Mouse (Mus musculus): ENCODE measurements around the gene Cwc27.

Cwc27 gene

DNA sequence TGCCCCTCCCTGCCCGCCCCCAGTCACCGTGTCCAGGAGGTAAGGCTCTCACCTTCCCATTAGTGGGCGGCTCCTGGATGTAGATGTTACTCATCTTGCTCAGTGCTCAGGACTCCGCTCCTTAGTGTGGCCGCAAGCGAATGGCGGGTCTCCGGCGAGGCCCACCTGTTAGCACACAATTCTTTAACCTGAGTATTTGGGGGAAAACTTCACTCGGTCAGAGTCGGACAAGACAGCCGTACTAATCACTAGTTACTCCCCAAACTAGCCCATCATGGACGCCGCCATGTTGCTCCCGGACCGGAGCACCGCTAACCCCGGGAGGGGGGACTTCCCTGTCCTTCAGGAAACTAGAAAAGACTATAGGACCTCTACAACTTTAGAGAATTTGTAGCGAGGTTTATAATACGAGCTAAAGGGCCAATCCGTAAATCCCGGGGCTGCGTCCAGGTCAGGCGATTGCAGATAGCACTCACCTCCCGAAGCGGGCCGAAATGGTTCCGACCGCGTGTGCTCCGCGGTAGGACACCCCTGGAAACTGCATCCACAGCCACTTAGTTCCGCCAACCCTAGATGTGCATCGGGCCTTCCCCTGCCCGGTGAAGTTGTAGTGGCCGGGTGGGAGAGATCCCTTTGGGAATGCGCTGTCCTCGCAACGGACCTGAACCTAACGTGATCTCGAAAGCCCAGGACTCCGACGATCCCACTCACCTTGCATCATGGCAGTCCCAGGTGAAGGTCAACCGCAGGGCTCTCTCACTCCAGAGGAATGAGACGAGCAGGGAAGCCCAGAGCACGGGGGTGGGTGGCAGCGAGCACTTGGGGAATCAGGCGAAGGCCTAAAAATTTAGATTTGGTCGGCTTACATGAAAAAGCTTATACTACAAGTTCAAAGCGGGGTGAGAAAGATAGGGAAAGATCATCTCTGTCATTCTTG lies at the start of gene Cwc27:
TSS of gene Cwc27 (minus strand) at position 508 of the 937 bp plus-strand sequence.
- peak; percentile 85 to 86 for DNase-seq

DNA sequence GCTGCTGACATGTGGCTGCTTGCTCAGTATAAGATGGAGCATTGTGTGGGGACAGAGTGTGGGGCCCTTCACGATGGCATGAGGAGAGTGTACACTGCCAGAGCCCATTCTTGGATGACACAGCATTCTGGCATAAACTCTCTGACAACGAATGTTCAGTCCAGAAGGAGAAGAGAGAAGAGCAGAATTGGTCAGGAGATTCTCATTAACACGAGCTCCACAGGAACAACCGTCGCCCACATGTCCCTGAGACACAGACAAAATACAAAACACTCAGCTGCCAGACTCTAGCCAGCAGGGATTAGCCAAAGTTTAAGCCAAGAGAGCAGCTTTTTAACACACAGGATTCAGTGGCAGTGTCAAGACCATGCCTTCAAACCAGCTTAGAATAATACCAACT lies 49.8 kb upstream of the Cwc27 start:
- DNase-seq = peak; percentile 64 to 68

DNA sequence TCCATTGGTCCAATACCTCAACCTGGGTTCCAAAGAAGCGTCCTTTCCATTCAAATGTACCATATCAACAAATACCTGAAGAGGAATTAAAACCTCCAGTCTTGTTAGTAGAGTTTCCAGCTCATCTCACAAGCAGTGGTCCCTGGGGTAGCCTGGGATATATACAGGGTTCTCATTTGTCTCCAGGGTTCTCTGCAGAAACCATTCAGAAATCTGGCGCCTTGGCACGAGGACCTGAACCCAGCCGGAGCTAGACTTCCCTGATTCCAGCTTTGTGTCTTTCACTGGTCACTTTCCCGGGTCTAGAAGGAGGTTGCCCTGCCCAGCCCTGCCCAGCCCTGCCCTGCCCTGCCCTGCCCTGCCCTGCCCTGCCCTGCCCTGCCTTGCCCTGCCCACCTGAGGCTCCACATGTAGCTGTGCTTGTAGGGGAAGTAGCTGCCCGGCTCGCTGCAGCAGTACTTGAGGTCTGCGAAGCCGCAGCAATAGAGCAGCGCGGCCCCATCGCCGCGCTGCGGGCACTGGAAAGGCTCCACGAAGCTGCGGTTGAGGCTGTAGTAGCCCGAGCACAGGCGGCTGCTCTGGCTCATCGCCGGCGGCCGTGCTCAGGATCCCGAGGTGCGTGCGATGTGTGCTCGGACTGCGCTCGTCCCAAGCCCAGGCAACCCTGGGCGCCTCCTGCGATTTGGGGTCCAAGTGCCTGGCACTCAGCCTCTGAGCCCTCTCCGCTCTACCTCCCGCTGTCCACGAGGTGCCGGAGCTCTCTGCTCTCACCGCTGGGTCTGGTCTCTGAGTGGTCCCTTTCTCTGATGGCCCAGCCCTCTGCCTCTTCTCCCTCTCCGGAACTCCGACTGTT lies 46.4 kb upstream of the Cwc27 start, which contains the start of gene Shisal2b:
TSS of gene Shisal2b (minus strand) at position 767 of the 853 bp plus-strand sequence.
- DNase-seq = peak; percentile 80 to 85

DNA sequence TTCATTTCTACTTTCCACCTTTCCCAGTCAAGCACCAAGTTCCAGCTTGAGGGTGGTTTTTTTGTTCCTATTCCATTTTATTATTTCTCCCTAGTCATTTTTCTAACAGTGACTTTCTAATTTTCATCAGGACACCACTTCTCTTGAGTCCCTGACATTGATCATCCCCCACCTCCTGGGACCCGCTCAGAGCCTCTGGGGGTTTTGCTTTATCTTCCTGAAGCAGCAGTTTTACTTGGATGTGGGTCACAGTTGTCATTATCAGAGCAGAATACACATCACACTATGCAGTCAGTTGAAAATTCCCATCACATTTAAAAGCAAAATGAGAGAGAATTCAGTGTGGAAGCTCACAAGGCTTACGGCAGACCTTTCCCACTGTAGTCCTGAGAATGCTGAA lies 36.7 kb upstream of the Cwc27 start:
- DNase-seq = no peak

DNA sequence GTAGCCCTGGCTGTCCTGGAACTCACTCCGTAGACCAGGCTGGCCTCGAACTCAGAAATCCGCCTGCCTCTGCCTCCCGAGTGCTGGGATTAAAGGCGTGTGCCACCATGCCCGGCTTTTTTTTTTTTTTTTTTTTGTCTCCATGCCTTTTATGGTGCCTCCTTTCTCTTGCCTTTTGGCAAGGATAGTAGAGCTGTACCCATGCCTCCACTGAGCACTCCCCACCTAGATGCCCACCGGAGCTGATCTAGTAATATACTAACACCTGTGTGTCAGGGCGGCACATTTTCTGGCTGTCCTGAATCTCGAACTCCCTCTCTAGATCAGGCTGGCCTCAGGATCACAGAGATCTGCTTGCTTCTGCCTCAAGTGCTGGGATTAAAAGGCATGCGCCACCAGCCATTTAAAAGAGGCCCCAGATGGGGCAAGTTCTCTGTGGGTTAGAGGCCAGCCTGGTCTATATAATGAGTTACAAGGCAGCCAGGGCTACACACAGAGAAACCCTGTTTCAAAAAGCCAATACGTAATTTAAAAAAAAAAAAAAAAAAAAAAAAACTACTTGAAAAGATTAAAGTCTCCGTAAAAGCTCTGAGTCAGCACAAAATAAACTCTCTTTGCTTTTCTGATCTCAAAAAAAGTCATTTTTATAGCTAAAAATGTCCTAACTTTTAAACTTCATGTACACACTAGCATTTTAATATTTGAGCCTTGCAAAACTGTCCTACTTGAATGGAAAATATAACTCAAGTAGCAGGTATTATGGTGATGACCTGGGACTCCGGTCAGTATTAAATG lies 26.6 kb upstream of the Cwc27 start:
- DNase-seq = no peak

DNA sequence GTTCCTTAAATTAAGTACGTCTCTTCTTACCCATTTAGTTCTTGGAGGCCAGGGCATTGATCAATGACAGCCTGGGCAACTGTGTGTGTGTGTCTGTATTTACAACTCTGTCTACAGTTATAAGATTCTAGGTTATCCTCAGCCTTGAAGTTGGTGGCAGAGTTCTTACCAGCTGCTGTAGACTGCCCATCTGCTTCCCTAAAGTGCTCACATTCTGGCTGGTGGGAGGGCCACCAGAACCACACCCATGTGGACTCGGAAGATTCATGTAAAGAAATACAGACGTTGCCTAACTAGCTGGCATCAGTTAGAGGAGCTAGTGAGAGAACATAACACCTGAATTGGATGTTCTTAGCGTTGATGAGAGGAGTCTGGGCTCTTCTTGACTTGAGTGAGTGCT lies 25.0 kb upstream of the Cwc27 start:
- no peak for DNase-seq

DNA sequence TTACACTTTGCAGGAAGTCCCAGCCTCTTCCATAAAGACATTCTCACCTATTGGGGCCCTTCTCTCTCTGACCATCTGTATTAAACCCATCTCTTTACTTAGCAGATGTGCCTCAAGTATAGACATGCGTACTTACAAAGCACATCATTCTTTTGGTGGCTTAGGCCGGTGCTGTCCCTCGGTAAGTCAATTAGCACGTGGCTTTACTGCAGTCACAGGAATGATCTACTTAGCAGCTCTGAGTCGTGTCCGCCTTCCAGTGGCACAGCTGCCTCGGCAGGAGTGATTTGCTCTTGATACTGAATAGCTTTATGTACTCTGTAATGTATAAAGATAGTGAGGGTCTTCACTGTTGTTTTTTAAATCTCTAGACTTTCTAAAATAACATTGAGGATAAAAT lies 20.7 kb upstream of the Cwc27 start:
- DNase-seq = no peak

DNA sequence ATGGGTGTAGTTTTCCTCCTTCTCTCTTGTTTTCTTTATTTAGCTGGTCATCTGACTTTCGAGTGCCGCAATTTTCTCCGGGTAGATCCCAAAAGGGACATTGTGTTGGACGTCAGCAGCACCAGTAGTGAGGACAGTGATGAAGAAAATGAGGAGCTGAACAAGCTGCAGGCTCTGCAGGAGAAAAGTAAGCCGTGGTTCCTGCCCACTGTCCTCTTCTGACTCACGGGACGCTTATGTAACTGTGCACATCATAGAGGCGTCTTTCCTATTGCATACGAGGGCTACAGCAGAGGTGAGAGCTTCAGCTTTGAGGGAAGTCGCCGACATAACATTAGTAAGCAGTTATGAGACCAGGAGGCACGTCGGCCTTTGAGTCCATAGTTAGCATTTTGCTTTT lies 15.9 kb upstream of the Cwc27 start:
- no peak for DNase-seq

DNA sequence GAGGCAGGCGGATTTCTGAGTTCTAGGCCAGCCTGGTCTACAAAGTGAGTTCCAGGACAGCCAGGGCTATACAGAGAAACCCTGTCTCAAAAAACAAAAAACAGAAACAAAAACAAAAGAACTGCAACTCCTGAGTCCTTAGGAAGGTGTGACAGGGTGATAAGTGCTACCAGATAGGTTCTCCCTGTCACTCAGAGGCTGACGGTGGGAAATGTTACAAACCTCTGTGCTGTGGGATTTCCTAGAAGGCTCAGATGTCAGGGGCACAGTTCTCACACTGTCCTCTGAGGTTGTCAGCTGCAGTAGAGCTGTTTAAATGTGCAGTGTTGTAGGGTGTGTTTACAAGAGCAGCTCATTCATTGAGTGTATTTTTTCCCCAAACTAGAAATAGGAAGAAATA lies 8.5 kb upstream of the Cwc27 start:
- no peak for DNase-seq

DNA sequence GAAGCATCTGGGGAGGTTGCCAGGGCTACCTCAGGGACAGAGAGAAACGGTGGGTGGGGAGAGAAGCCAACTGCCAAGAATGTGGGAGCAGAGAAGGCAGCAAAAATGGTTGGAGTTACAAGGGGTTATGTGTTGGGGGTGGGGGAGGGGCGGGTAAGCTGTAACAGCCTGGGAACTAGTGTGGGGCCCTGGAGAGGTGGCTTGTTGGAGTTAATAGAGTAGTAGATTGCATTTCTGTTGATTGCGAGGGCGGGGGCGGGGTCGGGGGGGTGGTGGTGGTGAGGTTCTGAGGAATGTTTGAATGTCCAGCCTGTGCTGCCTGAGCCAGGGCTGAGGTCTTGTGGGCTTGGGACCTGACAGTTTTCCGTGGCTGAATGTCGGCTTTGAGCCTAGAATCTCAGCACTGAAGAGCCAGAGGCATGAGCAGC lies 5.5 kb upstream of the Cwc27 start:
- DNase-seq = peak; percentile 13 to 16

DNA sequence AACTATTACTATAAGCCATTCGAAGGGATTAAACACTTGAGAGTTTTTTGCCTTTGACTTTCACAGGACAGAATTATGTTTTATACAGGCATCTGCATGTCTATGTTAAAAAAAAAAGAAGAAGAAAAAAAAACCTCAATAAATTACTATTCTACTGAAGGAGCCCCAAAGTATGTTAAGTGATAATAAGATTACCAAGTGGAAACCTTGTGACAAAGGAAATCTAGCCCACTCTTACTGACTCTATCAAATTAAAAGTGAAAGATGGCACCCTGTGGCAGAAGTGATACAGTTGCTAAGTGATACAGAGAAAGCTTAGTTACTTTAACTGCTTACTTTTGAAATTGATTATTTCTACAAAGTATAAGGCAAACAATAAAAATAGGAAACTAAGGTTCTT lies 5.0 kb upstream of the Cwc27 start:
- DNase-seq = no peak

DNA sequence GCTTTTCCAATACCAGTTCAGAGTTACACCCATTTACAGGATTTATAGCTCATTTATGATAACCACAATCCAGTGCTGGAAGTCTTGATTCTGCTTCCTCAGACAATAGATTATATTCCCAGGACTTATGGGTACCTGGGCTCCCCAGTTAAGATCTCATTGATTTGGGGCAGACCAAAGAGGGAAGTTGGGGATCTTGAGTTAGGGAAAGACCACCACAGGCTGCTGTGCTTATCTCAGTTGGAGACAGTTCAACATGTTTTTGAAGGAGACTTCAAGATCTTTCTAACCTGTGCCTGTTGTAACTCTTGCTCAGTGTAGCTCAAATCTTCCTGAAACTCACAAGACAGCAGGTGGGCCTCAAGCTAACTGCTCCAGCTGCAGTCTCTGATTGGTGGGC lies 4.2 kb upstream of the Cwc27 start:
- no peak for DNase-seq

DNA sequence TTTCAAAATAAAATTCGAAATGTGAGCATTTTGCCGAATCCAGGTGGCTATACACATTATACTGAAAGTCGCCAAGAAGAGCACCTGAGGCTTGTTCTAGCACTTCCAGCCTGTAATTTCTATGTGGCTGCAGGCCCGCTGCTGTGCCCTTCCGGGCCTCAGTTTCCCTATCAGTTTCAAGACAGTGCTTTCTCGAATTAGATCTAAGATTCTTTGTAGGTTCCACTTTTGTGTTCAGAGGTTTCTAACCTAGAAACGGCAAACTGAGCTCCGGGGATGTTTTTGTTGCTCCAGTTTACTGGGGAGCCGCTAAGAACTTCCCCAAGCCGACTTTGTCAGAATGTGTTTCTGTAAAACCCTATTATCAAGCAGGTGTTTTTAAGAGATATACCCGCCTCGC lies 754 bp upstream of the Cwc27 start:
- DNase-seq = peak in 1 of 2 experiments; percentile 19

DNA sequence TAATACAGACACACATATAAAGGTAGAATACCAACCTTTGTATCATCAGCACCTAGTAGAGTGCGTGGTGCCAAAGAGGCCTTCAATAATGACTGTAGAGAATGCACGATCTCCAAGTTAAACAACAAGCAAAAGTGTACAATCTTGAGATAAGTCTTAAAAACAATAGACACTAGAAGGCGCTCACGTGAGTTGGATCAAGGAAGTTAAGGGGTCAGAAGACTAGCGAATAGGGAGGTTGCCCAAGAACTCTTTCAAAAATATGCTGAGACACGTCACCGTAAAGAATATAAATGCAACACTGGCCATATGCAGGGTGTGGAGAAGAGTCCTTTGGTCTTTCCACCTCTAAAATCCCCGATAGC lies 690 bp downstream of the Cwc27 start:
- DNase-seq = peak in 1 of 2 experiments; percentile 47

DNA sequence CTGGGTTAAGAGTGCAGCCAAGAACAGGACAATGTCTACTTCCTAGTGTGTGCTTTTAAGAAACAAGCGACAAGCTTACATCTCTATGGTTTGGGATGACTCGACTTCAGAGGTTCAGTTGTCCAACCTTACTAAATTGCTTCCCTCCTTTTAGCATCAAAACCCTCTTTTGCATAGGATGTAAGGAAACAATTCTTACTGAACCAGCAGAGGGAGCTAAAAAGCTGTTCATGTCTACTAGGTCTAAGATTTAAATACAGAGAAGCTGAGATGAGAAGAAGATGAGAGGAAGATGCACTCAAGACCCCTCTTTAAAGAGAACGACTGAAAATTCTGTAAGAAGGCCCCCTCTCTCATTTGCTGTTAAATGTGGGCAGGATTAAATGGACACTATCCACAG lies 11.3 kb downstream of the Cwc27 start:
- DNase-seq = peak; percentile 31 to 79

DNA sequence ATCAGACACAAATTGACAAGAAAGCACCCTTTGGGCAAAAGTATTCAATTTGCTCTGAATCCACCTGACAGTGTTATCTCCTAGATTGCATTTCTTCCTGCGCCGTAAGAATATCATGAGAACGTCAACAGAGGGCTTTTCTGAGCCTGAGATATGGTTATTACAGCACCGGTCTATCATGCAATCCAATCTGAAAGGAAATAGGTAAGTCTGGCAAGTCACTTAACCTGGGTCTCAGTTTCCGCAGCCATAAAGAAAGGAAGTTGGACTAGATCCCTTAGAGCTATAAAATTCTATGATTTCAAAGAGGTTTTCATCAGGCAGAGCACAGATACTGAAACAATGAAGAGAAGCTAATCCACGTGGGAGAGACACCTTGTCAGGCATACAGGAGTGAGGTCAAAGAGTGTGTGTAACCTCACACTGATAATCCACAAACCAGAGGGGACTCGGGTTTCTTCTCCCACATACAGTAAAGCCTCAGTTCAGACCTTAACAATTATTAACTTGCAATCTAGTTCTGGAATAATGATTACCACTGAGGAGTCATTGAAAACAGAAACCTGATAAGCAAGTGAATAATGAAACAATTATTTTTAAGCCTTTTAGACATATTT lies 17.3 kb downstream of the Cwc27 start:
- no peak for DNase-seq

DNA sequence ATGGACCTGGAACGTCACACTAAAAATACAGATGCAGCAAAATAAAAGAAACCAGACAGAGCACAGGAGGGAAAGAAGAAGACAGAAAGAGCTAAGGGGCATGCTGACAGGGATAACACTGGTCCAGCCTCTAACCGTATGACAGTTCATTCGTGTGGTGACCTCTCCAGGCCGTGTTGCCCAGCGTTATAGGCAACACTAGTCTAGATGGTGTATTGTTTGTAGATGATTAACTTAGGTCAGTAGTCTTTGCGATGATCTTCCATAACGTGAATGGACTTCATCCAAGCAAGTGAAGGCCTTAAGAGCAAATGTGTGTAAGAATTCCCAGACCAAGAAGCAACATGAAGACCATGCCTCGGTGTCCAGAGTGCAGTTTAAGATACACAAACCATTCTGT lies 17.9 kb downstream of the Cwc27 start:
- no peak for DNase-seq

DNA sequence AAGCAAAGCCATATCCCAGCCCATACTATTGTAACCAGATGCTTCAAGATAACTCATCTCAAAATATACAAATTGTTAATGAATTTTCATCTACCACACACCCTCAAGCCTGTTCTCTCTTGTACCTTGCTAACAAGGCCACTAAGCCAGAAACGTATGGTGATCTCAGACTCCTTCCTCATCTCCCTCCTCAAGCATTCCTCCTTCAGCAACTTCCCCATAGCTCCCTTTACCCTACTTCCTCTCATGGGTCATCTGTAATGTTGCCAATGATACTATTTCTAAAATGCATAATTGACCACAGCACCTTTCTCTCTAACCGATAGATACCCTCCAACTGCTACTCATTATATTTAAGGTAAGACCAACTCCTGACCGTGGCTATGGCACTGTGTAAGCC lies 22.5 kb downstream of the Cwc27 start:
- DNase-seq = no peak

DNA sequence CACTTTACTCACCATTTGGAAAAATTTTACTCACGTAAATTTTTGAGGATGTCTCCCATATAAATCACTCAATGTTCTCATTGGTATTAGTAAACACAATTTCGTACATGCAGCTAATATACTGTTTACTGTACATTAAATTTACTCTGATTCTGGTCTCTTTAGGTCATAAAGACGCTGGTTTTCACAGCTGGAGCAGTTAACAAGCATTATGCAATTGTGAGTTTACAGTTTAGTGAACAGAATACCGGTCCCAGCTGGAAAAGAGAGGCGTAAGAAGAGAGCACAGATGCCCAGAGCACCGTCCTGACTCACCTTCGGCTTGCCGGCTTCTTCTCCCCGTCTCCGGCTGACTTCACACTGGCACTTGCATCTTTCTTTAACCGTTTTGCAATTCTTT lies 24.8 kb downstream of the Cwc27 start, which contains the start of gene Srek1ip1:
TSS of gene Srek1ip1 (plus strand) at position 301 of the 400 bp plus-strand sequence.
- DNase-seq = no peak

DNA sequence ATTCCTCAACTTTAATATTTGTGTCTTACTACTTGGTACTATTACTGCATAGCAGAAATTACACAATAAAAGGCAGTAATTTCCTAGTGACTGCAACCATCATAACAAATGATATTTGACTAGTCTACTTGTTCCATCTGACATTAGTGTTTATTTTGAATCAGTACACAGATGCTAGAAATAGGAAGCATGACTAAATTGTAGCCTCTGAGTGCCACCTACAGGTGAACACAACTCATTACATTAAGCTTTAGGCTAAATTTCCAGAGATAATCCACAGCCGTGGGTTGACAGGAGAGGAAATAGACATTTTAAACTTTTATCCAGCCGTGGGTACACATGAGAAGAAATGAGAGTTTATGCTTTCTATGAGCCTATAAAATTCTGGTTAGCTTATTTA lies 27.3 kb downstream of the Cwc27 start:
- peak; percentile 58 to 74 for DNase-seq

DNA sequence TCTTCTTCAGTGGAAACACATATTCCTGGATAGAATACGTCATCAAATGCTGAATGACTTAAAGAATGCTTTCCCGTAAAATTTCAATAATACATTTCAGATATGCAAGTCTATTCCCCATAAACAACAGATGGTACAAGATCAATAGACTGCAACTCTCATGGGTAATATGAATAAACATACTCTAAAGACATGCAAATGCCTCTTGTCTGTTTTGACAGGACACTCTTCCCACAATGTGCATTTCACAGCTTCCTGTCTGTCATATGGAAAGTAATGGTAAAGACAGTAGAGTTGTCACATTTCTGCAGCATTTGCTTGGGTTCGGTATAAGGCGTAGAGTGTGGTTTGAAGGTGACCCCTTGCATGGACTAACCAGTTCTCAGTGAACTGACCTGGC lies 29.7 kb downstream of the Cwc27 start:
- DNase-seq = no peak

DNA sequence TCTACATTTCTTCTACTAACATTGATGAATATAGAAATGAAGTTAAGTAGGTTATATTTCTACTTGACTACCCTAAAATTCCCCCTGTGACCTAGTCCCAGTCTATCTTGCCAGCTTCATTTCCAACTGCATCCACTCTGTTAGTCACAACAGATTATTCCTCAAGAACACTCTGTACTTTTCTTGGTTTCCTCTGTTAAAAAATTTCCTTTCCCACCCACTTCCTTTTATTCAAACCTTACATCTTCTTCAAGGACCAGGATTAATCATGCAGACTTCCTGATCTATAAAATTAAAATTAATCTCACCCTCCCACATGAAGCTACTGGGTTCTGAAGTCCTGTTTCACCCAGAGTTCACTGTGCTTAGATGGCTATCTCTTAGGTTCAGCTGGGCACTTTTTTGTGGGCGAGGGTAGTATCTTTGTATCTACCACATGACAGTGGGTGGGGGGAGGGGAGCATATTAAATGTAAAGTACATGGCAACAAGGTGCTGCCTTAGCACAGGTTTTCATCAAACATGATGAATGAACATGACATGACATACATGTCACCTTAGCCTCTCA lies 37.8 kb downstream of the Cwc27 start:
- DNase-seq = no peak
